Mouse (Mus musculus) spleen, adult 18-20 months (tissue): ENCODE measurements around the gene Olfr1180.
"Not testable (repeated sequence)": the region's sequence is repeated elsewhere in the genome, so short reads cannot be mapped to it uniquely, and the experiment has no call there.

Experiments
- DNase-seq, 2 experiments: peaks; one replicate each; pipeline ENCODE4 v3.0.0; 2022; ENCODE audit warnings: mixed read lengths in 2 of 2

Gene Olfr1180

DNA sequence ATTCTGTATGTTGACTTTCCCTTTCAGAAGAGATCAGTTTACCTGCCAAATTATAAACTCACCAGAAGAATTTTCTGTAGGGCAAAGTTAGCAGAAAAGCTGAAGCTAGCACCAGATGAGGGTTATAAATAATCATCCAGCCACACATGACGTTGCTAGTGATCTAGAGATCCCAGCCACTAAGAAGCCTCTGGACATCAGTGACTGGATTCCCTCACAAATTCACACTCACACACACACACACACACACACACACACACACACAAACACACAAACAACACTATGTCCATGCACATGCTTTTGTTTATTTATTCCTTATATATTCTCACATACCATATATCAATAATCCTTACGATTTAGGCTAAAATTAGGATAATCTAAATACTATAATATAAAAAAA is at the start of gene Olfr1180:
Gene Olfr1180, minus strand, starts transcription at position 101 of the 400 bp plus-strand sequence.
- DNase-seq, result no peak

DNA sequence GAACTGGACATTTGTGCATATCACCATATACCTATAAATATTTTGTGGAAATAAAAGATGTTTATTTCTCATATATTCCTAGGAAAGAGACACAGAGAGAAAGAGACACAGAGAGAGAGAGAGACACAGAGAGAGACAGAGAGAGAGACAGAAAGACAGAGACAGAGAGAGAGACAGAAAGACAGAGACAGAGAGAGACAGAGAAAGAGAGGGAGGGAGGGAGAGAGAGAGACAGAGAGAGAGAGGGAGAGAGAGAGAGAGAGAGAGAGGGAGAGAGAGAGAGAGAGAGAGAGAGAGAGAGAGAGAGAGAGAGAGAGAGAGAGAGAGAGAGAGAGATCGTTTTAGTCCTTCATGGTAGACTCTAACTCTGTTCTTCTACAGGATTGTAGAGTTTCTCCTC is 35.6 kb upstream of the Olfr1180 start, which contains the start of gene Olfr1183:
Gene Olfr1183, plus strand, starts transcription at position 301 of the 400 bp plus-strand sequence.
- not testable (repeated sequence) for DNase-seq

- DNase-seq, result no peak
Measured at GRCm38 (mm10) chr2:88449031-88449430, 30.1 kb upstream of the Olfr1180 start, which contains the start of gene Gm13757. TSS of gene Gm13757 (minus strand) at chr2:88449131.

DNA sequence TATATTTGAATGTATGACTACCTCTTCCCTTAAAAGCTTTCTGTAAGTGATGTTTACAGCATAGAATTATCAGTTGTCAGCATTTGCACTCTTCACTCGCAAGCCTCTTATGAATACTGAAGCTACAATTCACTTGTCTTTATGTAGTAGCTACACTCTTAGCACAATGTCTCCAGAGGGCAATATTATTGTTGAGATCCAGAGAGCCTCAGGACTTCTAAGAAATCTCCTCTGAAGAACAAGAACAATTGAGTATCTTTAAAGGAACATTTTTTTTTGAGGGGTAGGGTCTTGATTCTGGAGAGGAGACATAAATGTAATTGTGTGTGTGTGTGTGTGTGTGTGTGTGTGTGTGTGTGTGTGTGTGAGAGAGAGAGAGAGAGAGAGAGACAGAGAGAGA is 7.1 kb upstream of the Olfr1180 start, which contains the start of gene Olfr1181:
Gene Olfr1181, minus strand, starts transcription at position 101 of the 400 bp plus-strand sequence.
- DNase-seq, result no peak

- no peak for DNase-seq
Measured at GRCm38 (mm10) chr2:88406353-88406752, 12.6 kb downstream of the Olfr1180 start, which contains the start of gene Olfr1179. TSS of gene Olfr1179 (minus strand) at chr2:88406453.

DNA sequence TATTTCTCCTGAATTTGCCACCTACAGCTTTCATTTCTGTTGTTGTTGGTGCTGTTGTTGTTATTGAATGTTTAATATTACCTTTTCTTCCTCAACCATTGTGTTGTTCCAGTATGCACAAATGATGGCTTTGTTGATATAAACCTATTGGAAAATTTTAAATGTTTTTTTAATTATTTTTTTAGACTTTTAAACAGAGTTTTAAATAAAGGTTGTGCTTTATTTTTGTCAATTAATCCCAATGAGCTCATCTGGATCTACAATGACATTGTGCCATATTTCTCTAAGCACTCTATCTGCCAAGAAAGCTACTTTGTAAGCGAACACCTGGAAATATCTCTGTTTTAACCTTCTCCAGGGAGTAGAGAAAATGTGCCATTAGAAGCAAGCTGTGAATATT is 32.2 kb downstream of the Olfr1180 start, which contains the start of gene Olfr1178:
Gene Olfr1178, plus strand, starts transcription at position 301 of the 400 bp plus-strand sequence.
- DNase-seq, result no peak
